Mouse (Mus musculus) telencephalon, adult 2 months (tissue): ENCODE data around the gene Tekt5.

Experiments used
- DNase-seq: peaks from one replicate; pipeline ENCODE4 v3.0.0-alpha.2; 2011; ENCODE audit warnings: low read depth, low spot score

Tekt5 gene

GRCm38 (mm10) chr16:10336454-10337421 lies 58.6 kb downstream of the Tekt5 start:
- DNase-seq = no peak

GRCm38 (mm10) chr16:10335953-10336352 lies 59.3 kb downstream of the Tekt5 start:
- no peak for DNase-seq

GRCm38 (mm10) chr16:10332732-10333131 lies 62.6 kb downstream of the Tekt5 start:
- DNase-seq = no peak

GRCm38 (mm10) chr16:10330586-10331495 lies 64.4 kb downstream of the Tekt5 start:
- DNase-seq = no peak

- no peak for DNase-seq
These were observed 67.5 kb downstream of the Tekt5 start for GRCm38 (mm10) chr16:10327563-10328333.

- no peak for DNase-seq
These were observed 75.2 kb downstream of the Tekt5 start for GRCm38 (mm10) chr16:10319914-10320569.

GRCm38 (mm10) chr16:10317197-10317544 lies 78.1 kb downstream of the Tekt5 start:
- no peak for DNase-seq

- no peak for DNase-seq
These were observed 78.6 kb downstream of the Tekt5 start for GRCm38 (mm10) chr16:10316493-10317196.

- DNase-seq = no peak
These were observed 81.6 kb downstream of the Tekt5 start, which contains the start of gene Emp2 for GRCm38 (mm10) chr16:10313646-10314088. TSS of gene Emp2 (minus strand) at chr16:10313968.

GRCm38 (mm10) chr16:10313226-10313625 lies 82.1 kb downstream of the Tekt5 start:
- DNase-seq = no peak

GRCm38 (mm10) chr16:10311989-10312388 lies 83.3 kb downstream of the Tekt5 start:
- DNase-seq = no peak

- no peak for DNase-seq
These were observed 84.2 kb downstream of the Tekt5 start for GRCm38 (mm10) chr16:10311086-10311485.

GRCm38 (mm10) chr16:10310507-10310906 lies 84.8 kb downstream of the Tekt5 start:
- DNase-seq = no peak
